Mouse (Mus musculus): Measurements from ENCODE around the gene Xpo6.
A peak's percentile ranks its signal among the peaks of the same experiment; 100 is the strongest.

Gene Xpo6

GRCm38 (mm10) chr7:126191471-126191870, 8.8 kb downstream of the Xpo6 start:
- DNase-seq = no peak

- DNase-seq = no peak
Observed at GRCm38 (mm10) chr7:126189517-126189916, 10.8 kb downstream of the Xpo6 start.

GRCm38 (mm10) chr7:126185999-126186398, 14.3 kb downstream of the Xpo6 start:
- no peak for DNase-seq

- no peak for DNase-seq
Observed at GRCm38 (mm10) chr7:126183583-126183982, 16.7 kb downstream of the Xpo6 start.

- no peak for DNase-seq
Observed at GRCm38 (mm10) chr7:126181487-126181886, 18.8 kb downstream of the Xpo6 start.

GRCm38 (mm10) chr7:126180956-126181355, 19.3 kb downstream of the Xpo6 start:
- DNase-seq = peak; percentile 27 to 57

GRCm38 (mm10) chr7:126178804-126179203, 21.5 kb downstream of the Xpo6 start:
- DNase-seq = no peak

- DNase-seq = no peak
Observed at GRCm38 (mm10) chr7:126175999-126176398, 24.3 kb downstream of the Xpo6 start.

GRCm38 (mm10) chr7:126175456-126175855, 24.8 kb downstream of the Xpo6 start:
- no peak for DNase-seq

GRCm38 (mm10) chr7:126174863-126175262, 25.4 kb downstream of the Xpo6 start:
- no peak for DNase-seq

GRCm38 (mm10) chr7:126172001-126172400, 28.3 kb downstream of the Xpo6 start:
- DNase-seq = peak; percentile 29 to 40

GRCm38 (mm10) chr7:126168584-126168983, 31.7 kb downstream of the Xpo6 start:
- no peak for DNase-seq

GRCm38 (mm10) chr7:126167426-126167825, 32.9 kb downstream of the Xpo6 start:
- DNase-seq = peak in 1 of 2 experiments; percentile 32

- DNase-seq = no peak
Observed at GRCm38 (mm10) chr7:126166571-126166970, 33.7 kb downstream of the Xpo6 start.

- no peak for DNase-seq
Observed at GRCm38 (mm10) chr7:126158238-126158637, 42.1 kb downstream of the Xpo6 start.

GRCm38 (mm10) chr7:126155746-126156145, 44.6 kb downstream of the Xpo6 start:
- DNase-seq = no peak

GRCm38 (mm10) chr7:126154731-126155130, 45.6 kb downstream of the Xpo6 start:
- no peak for DNase-seq

- no peak for DNase-seq
Observed at GRCm38 (mm10) chr7:126152324-126152723, 48.0 kb downstream of the Xpo6 start.

- no peak for DNase-seq
Observed at GRCm38 (mm10) chr7:126146156-126146555, 54.1 kb downstream of the Xpo6 start.

- DNase-seq = no peak
Observed at GRCm38 (mm10) chr7:126144364-126144763, 55.9 kb downstream of the Xpo6 start.

- DNase-seq = no peak
Observed at GRCm38 (mm10) chr7:126137850-126138249, 62.5 kb downstream of the Xpo6 start.

GRCm38 (mm10) chr7:126135391-126135790, 64.9 kb downstream of the Xpo6 start:
- no peak for DNase-seq

- no peak for DNase-seq
Observed at GRCm38 (mm10) chr7:126134634-126135321, 65.5 kb downstream of the Xpo6 start.

- no peak for DNase-seq
Observed at GRCm38 (mm10) chr7:126127673-126128072, 72.6 kb downstream of the Xpo6 start.

GRCm38 (mm10) chr7:126126502-126126901, 73.8 kb downstream of the Xpo6 start:
- DNase-seq = no peak
